Mouse (Mus musculus): ENCODE results near the gene Il31ra.

GRCm38 (mm10) chr13:112584556-112585237, 9.5 kb downstream of the Il31ra start:
- no peak for TF ChIP-seq CTCF (IDR thresholded peaks at IDR 0.05; ENCODE audit: control insufficient read depth, insufficient read depth, low read length)
- TF ChIP-seq POLR2A (IDR thresholded peaks at IDR 0.05; ENCODE audit: borderline replicate concordance, control insufficient read depth, low read depth, low read length), result no peak
